Mouse (Mus musculus) hindbrain, postnatal 0 days (tissue): Measurements from ENCODE around the gene Pcbp2. TPM values are rescaled to one million over a fixed set of nuclear protein-coding genes. Genes with fewer than 3 reads are reported as not detected.

Source experiments
- ATAC-seq: fragments of 200-750 bp; cut with Nextera tagmentation; 2 replicates; pipeline ENCODE4 v1.8.0; 2017; ENCODE audit warnings: mild to moderate bottlenecking, moderate TSS enrichment, moderate library complexity
- DNase-seq: peaks from one replicate; pipeline ENCODE4 v3.0.0-alpha.2; 2015; ENCODE audit warnings: low spot score
- H3K27ac ChIP-seq: fragments of 300-500 bp; sonication (generic); 2 replicates; pipeline ENCODE4 v1.5.1; 2014; ENCODE audit warnings: mild to moderate bottlenecking
- H3K27me3 ChIP-seq: fragments of 300-500 bp; sonication (generic); 2 replicates; pipeline ENCODE4 v1.6.1; 2014; ENCODE audit warnings: low read length, mixed read lengths; ENCODE audit not compliant: insufficient read depth
- H3K36me3 ChIP-seq: fragments of 300-500 bp; sonication (generic); 2 replicates; pipeline ENCODE4 v1.6.1; 2014; ENCODE audit warnings: low read length, mixed read lengths; ENCODE audit not compliant: insufficient read depth
- H3K4me1 ChIP-seq: fragments of 300-500 bp; sonication (generic); 2 replicates; pipeline ENCODE4 v1.6.1; 2014; ENCODE audit warnings: antibody characterized with exemption, low read length, mixed read lengths; ENCODE audit not compliant: insufficient read depth
- H3K4me2 ChIP-seq: fragments of 300-500 bp; sonication (generic); 2 replicates; pipeline ENCODE4 v1.6.1; 2014; ENCODE audit warnings: low read depth, mild to moderate bottlenecking, low read length, moderate library complexity, mixed read lengths
- H3K4me3 ChIP-seq: fragments of 300-500 bp; sonication (generic); 2 replicates; pipeline ENCODE4 v1.5.1; 2014; ENCODE audit warnings: low read length
- H3K9ac ChIP-seq: fragments of 300-500 bp; sonication (generic); replicated peaks from 2 replicates; pipeline ENCODE4 v1.6.1; 2014; ENCODE audit warnings: mild to moderate bottlenecking, low read length, moderate library complexity, mixed read lengths
- H3K9me3 ChIP-seq: fragments of 300-500 bp; sonication (generic); 2 replicates; pipeline ENCODE4 v1.6.1; 2016; ENCODE audit warnings: low read length, mixed read lengths
- CTCF ChIP-seq: IDR thresholded peaks from 2 replicates; pipeline ENCODE4 v1.5.1; 2016; ENCODE audit warnings: antibody characterized with exemption, control low read depth, low read depth
- WGBS: fragments of 180-500 bp; shearing (Covaris S2); extraction: QIAGEN DNeasy Blood & Tissue Kit; methylation state at CpG from one replicate; pipeline ENCODE4 v1.1.7; 2014; 5-methylcytosine and 5-hydroxymethylcytosine counted together
- polyA plus RNA-seq: library from polyadenylated mRNA; unstranded; fragments of >200 nt; fragmentation: Nextera tagmentation; extraction: Ambion mirVana; gene quantifications from 2 replicates; pipeline ENCODE4 v1.2.1, GENCODE M21; 2015
- total RNA-seq: library from RNA; depleted of rRNA; stranded (reverse); fragments of >200 nt; gene quantifications from 2 replicates; pipeline ENCODE4 v1.2.3, GENCODE M21; 2014

The Pcbp2 gene
- total and polyA plus RNA-seq, 2 experiments from 2014 or later: 104 to 151 TPM

DNA sequence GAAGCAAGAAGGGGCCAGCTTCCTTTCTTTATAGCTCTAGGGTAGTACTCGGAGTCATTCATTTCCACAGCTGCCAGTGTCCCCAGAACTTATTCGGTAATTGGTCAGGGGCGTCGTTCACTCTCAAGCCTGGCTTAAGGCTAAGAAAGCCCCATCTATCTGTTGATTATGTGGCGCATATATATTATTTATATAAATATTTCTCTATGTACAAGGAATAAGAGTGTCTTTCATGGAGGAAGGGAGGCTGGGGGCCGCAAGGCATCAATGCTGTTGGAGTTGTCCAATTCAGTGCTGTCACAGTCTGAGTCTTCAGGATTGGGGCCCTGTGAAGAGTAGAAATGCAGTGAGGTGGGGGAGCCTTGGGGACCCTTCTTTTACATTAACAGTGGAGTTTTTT, 29.5 kb downstream of the Pcbp2 start:
- TF ChIP-seq CTCF: no peak
- no peak overlapping the region for H3K4me3 ChIP-seq
- 85% methylated on average over 6 of the region's 6 CpGs for WGBS
- H3K27me3 ChIP-seq: no peaks in the 10 kb centered on the region
- DNase-seq (no peak), ATAC-seq (no peak)
- H3K27ac ChIP-seq: no peak overlapping the region
- H3K9me3 ChIP-seq: no peaks in the 10 kb centered on the region
- no peaks in the 10 kb centered on the region for H3K4me1 ChIP-seq
- H3K36me3 ChIP-seq: peaks cover 67% of the 10 kb centered on the region
- H3K9ac ChIP-seq: no peak overlapping the region
- no peak overlapping the region for H3K4me2 ChIP-seq

DNA sequence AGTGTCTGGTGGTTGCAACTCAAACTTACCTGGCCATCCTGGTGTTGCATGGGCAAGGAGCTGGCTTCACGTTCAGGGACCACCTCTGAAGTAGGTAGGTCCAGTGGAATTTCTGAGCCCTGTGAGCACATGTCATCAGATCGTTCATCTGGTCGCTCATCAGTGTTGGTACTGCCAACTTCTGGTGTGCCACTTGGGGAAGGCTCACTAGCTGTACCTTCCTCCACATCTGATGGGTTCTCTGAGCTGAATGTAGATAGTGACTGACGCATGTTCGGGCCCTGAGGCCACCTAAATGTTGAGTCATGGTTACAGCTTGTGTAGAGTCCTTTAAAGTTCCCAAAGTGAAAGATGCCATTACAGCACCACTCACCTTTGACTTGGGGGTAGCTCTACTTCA, 30.1 kb downstream of the Pcbp2 start:
- Histone ChIP-seq H3K9ac (no peak overlapping the region), H3K9me3 (no peaks in the 10 kb centered on the region), H3K4me2 (no peak overlapping the region), H3K36me3 (peaks cover 73% of the 10 kb centered on the region), H3K27me3 (no peaks in the 10 kb centered on the region), H3K4me3 (no peak overlapping the region), H3K27ac (no peak overlapping the region), H3K4me1 (no peaks in the 10 kb centered on the region)
- TF ChIP-seq CTCF: no peak
- DNase-seq (no peak), ATAC-seq (no peak)
- 94% methylated on average over 5 of the region's 5 CpGs for WGBS

DNA sequence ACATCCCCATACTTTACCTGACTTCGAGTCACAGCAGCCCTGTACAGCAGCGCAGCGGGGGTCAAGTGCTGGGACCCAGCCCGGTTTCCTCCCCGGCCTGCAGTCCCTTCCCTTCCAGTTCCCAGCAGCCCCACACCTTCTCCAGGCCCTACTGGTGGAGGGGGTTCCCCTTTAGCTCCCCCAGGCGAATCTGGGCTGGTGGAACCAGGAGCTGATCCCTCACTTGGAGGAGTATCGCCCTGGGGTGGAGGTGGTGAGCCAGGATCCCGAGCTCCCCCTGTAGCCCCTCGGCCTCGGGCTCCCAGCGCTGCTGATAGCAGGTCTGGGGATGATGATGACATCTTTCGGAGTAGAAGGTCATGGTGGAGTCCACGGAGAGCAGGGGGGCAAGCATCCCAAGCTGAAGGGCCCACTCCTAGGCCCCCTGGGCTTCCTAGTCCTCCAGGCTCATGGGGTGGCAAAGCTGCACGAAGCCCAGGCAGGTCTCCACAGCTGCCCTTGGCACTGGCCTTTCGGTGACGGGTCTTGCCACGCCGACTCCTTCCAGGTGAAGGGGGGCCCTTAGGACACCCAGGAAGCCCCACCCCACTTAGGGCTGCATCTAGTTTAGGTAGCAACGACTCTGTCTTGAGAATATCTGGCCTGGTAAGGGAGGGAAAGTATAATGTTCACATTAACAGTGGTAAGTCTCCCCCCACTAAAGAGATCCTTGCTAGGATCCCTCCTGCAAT, 30.9 kb downstream of the Pcbp2 start:
- DNase-seq (no peak), ATAC-seq (0 out of 2 replicates have a peak, but pooled peaks have one; percentile 19)
- Histone ChIP-seq H3K9me3 (no peaks in the 10 kb centered on the region), H3K27ac (no peak overlapping the region), H3K36me3 (peaks cover 81% of the 10 kb centered on the region), H3K27me3 (no peaks in the 10 kb centered on the region), H3K9ac (no peak overlapping the region), H3K4me2 (no peak overlapping the region), H3K4me1 (no peaks in the 10 kb centered on the region), H3K4me3 (no peak overlapping the region)
- TF ChIP-seq CTCF: no peak
- WGBS: 91% methylated on average over 19 of the region's 19 CpGs

DNA sequence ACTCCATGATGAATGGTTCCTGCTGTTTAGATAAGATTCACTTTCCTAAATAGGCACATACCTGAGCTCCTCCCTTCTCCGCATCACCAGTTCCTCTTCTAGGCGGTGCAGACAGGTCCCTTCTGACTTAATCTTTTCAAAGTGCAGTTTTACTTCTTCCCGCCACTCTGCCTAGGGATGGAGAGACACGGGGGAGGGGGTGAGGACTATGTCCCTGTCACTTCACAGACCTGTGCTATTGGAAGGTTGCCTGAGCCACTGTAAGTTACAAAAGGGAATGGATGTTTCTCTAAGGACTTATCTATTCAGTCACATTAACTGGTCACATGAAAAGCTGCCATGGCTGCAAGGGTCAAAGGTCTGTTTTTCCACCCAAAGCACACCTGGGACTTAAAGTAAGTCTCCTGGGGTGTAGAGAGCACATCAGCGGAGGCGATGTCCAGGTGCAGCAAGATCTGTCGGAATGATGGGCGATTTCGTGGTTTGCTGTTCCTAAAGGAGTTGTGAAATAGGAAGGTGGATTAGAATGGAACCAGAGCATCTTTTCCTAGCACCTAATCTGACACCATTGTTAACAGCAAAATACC, 32.0 kb downstream of the Pcbp2 start:
- Histone ChIP-seq H3K4me2 (no peak overlapping the region), H3K36me3 (peaks cover 80% of the 10 kb centered on the region), H3K27ac (no peak overlapping the region), H3K9ac (no peak overlapping the region), H3K4me1 (no peaks in the 10 kb centered on the region), H3K9me3 (no peaks in the 10 kb centered on the region), H3K27me3 (no peaks in the 10 kb centered on the region), H3K4me3 (no peak overlapping the region)
- no peak for DNase-seq
- WGBS: 82% methylated on average over 9 of the region's 9 CpGs
- ATAC-seq: no peak
- no peak for TF ChIP-seq CTCF

DNA sequence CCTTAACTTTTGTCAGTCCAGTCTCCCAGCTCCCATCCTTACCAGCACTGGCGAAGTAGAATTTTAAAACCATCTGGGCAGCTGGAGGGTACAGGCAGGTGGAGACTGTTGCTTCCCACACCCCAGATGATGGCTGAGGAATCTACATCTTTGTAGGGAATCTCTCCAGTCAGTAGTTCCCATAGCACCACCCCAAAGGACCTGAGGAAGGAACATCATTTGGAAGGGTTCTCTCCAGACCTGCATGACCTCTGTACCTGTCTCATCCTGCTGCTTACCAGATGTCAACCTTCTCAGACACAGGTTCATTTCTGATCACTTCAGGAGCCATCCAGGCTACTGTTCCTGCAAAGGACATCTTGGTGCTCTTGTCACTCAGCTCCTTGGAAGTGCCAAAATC, 33.1 kb downstream of the Pcbp2 start, which contains the start of gene Gm10337:
Gene Gm10337, plus strand, starts transcription at position 276 of the 400 bp plus-strand sequence.
- no peak for ATAC-seq
- H3K9ac ChIP-seq: no peak within 1 kb of the TSS
- TF ChIP-seq CTCF: no peak
- peaks cover 76% of the 10 kb centered on the region for H3K36me3 ChIP-seq
- no peak within 1 kb of the TSS for H3K4me2 ChIP-seq
- H3K4me3 ChIP-seq: no peak within 1 kb of the TSS
- no peak for DNase-seq
- H3K27me3 ChIP-seq: no peaks in the 10 kb centered on the region
- 94% methylated on average over 1 of the region's 1 CpGs for WGBS
- no peak within 1 kb of the TSS for H3K27ac ChIP-seq
- H3K4me1 ChIP-seq: no peaks in the 10 kb centered on the region
- no peaks in the 10 kb centered on the region for H3K9me3 ChIP-seq

DNA sequence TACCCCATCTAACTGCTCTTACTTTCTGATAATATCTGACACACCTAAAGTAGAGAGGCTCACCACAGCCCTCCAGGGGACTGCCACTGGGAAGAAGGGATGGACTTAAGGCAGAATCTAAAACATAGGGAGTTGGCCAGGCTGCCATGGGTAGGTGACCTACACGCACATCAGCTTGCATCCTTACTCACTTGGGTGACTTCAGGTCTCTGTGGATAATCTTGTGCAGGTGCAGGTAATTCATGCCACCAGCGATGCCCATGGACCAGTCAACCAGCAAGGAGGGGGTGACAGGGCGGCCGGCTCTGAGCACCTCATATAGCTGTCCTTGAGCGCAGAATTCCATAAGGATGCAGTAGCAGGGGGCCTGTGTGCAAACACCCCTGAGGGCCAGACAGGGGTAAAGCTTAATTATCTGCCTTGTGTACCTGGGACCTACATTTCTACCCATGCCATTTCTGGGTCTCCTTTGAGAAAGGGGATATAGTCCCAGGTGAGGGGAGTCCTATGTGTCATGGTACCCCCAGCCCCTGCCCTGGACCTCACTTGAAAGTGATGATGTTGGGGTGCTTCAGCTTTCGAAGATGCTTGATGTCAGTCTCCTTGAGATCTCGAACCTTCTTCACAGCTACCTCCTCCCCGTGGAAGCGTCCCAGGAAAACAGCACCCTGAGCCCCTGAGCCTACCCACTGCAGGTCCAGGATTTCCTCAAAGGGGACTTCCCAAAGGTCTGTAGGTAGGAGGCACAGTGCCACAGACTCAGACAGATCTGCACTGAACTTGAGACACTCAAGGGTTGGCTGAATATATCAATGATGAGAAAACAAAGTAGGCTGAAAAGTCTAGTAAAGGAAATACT, 33.8 kb downstream of the Pcbp2 start:
- ATAC-seq (no peak), DNase-seq (no peak)
- Histone ChIP-seq H3K36me3 (peaks cover 71% of the 10 kb centered on the region), H3K4me3 (no peak overlapping the region), H3K4me2 (no peak overlapping the region), H3K9ac (no peak overlapping the region), H3K9me3 (no peaks in the 10 kb centered on the region), H3K27me3 (no peaks in the 10 kb centered on the region), H3K4me1 (peaks cover 3% of the 10 kb centered on the region; the same call in 1 of the 2 replicates), H3K27ac (no peak overlapping the region)
- no peak for TF ChIP-seq CTCF
- WGBS: 91% methylated on average over 9 of the region's 9 CpGs
